Mouse (Mus musculus) CH12.LX (cell line): Measurements from ENCODE around the gene Polr1c. TPM values are rescaled to one million over a fixed set of nuclear protein-coding genes. Genes with fewer than 3 reads are reported as not detected.

Experiments used
- DNase-seq: peaks from one replicate; pipeline ENCODE4 v3.0.0-alpha.2; 2013; ENCODE audit errors: extremely low read depth
- H3K27ac ChIP-seq: 2 replicates; pipeline ENCODE4 v1.5.1; 2012; ENCODE audit warnings: low read depth, mild to moderate bottlenecking, control low read depth, moderate library complexity; ENCODE audit not compliant: insufficient read depth
- H3K27me3 ChIP-seq: replicated peaks from 2 replicates; pipeline ENCODE3; 2012; ENCODE audit warnings: inconsistent platforms
- H3K36me3 ChIP-seq, 2 experiments: replicated peaks in 1 of 2; 2 replicates each; pipeline versions ENCODE3 to v1.6.1; 2012; ENCODE audit warnings: inconsistent platforms in 1 of 2, low read length in 1 of 2, mild to moderate bottlenecking in 1 of 2, mixed read lengths in 1 of 2, moderate library complexity in 1 of 2; ENCODE audit not compliant: control insufficient read depth in 1 of 2, insufficient read depth in 1 of 2
- H3K4me1 ChIP-seq, 2 experiments: 2 replicates each; pipeline ENCODE4 v1.6.1; 2012; ENCODE audit warnings: inconsistent platforms in 1 of 2, moderate library complexity in 1 of 2; ENCODE audit not compliant: insufficient read depth in 2 of 2, control insufficient read depth in 1 of 2
- H3K4me2 ChIP-seq: 2 replicates; pipeline ENCODE4 v1.6.1; 2012; ENCODE audit warnings: low read depth, mild to moderate bottlenecking, control low read depth; ENCODE audit not compliant: poor library complexity, insufficient read depth, severe bottlenecking
- H3K4me3 ChIP-seq, 3 experiments: fragments of 150-350 bp in 1 of 3; sonication (generic) in 1 of 3; replicated peaks in 1 of 3; 2 replicates each; pipeline versions ENCODE3 to v1.5.1; 2011 to 2012; ENCODE audit warnings: low read depth in 2 of 3, low read length in 2 of 3, mild to moderate bottlenecking in 2 of 3, moderate library complexity in 2 of 3, control low read depth in 1 of 3, improper control_type of control experiment in 1 of 3, inconsistent platforms in 1 of 3, mixed read lengths in 1 of 3; ENCODE audit not compliant: poor library complexity in 1 of 3
- H3K79me2 ChIP-seq: replicated peaks from 2 replicates; pipeline ENCODE4 v1.6.1; 2012; ENCODE audit warnings: mild to moderate bottlenecking, moderate library complexity; ENCODE audit not compliant: control insufficient read depth, poor library complexity, insufficient read depth, severe bottlenecking; ENCODE audit errors: extremely low read depth
- H3K9ac ChIP-seq: 2 replicates; pipeline ENCODE4 v1.6.1; 2012; ENCODE audit warnings: low read depth, mild to moderate bottlenecking, control low read depth, moderate library complexity; ENCODE audit not compliant: insufficient read depth
- H3K9me3 ChIP-seq: replicated peaks from 2 replicates; pipeline ENCODE3; 2012; ENCODE audit warnings: low read length, inconsistent platforms, mixed read lengths
- BHLHE40 ChIP-seq: IDR thresholded peaks from 2 replicates; pipeline ENCODE4 v1.6.1; 2011; ENCODE audit warnings: mild to moderate bottlenecking, low read depth, low read length, improper control_type of control experiment
- CHD1 ChIP-seq: IDR thresholded peaks from 2 replicates; pipeline ENCODE4 v1.6.1; 2012; ENCODE audit warnings: low read depth, low read length, improper control_type of control experiment, inconsistent platforms
- CHD2 ChIP-seq: IDR thresholded peaks from 2 replicates; pipeline ENCODE4 v1.6.1; 2011; ENCODE audit warnings: low read length, improper control_type of control experiment
- CTCF ChIP-seq, 2 experiments: IDR thresholded peaks in 1 of 2; conservative IDR thresholded peaks in 1 of 2; 2 replicates each; pipeline ENCODE4 v1.5.1; 2011 to 2012; ENCODE audit warnings: low read depth in 2 of 2, low read length in 2 of 2, improper control_type of control experiment in 1 of 2, inconsistent platforms in 1 of 2, mild to moderate bottlenecking in 1 of 2, moderate library complexity in 1 of 2
- E2F4 ChIP-seq: IDR thresholded peaks from 2 replicates; pipeline ENCODE4 v1.6.1; 2011; ENCODE audit warnings: low read depth, low read length, improper control_type of control experiment; ENCODE audit not compliant: insufficient replicate concordance
- ETS1 ChIP-seq: conservative IDR thresholded peaks from 2 replicates; pipeline ENCODE4 v1.6.1; 2012; ENCODE audit warnings: low read depth, mild to moderate bottlenecking, inconsistent platforms, low read length, improper control_type of control experiment, moderate library complexity
- GABPA ChIP-seq: IDR thresholded peaks from 2 replicates; pipeline ENCODE4 v1.6.1; 2012; ENCODE audit warnings: low read depth, low read length, improper control_type of control experiment, inconsistent platforms; ENCODE audit not compliant: insufficient replicate concordance
- HCFC1 ChIP-seq: IDR thresholded peaks from 2 replicates; pipeline ENCODE4 v1.6.1; 2012; ENCODE audit warnings: low read depth, mild to moderate bottlenecking, inconsistent platforms, low read length, improper control_type of control experiment
- IRF4 ChIP-seq: IDR thresholded peaks from 2 replicates; pipeline ENCODE4 v1.6.1; 2014; ENCODE audit warnings: low read depth, mild to moderate bottlenecking, inconsistent platforms, low read length, improper control_type of control experiment
- JUN ChIP-seq: IDR thresholded peaks from 2 replicates; pipeline ENCODE4 v1.6.1; 2011; ENCODE audit warnings: low read depth, mild to moderate bottlenecking, low read length, improper control_type of control experiment, moderate library complexity; ENCODE audit not compliant: insufficient read depth
- KAT2A ChIP-seq: IDR thresholded peaks from 2 replicates; pipeline ENCODE4 v1.6.1; 2012; ENCODE audit warnings: low read length, improper control_type of control experiment, inconsistent platforms; ENCODE audit not compliant: insufficient replicate concordance
- MAFK ChIP-seq: IDR thresholded peaks from 2 replicates; pipeline ENCODE4 v1.6.1; 2011; ENCODE audit warnings: low read length, improper control_type of control experiment; ENCODE audit not compliant: insufficient replicate concordance
- MAZ ChIP-seq: IDR thresholded peaks from 2 replicates; pipeline ENCODE4 v1.6.1; 2012; ENCODE audit warnings: low read depth, mild to moderate bottlenecking, inconsistent platforms, low read length, improper control_type of control experiment, moderate library complexity
- MEF2A ChIP-seq: IDR thresholded peaks from 2 replicates; pipeline ENCODE4 v1.6.1; 2014; ENCODE audit warnings: low read depth, mild to moderate bottlenecking, inconsistent platforms, low read length, improper control_type of control experiment, borderline replicate concordance
- MXI1 ChIP-seq: IDR thresholded peaks from 2 replicates; pipeline ENCODE4 v1.6.1; 2011; ENCODE audit warnings: mild to moderate bottlenecking, low read depth, low read length, improper control_type of control experiment
- MYC ChIP-seq: IDR thresholded peaks from 2 replicates; pipeline ENCODE4 v1.6.1; 2011; ENCODE audit warnings: low read depth, mild to moderate bottlenecking, improper control_type of control experiment, low read length
- NELFE ChIP-seq: IDR thresholded peaks from 2 replicates; pipeline ENCODE4 v1.6.1; 2011; ENCODE audit warnings: low read depth, low read length, improper control_type of control experiment
- POLR2A ChIP-seq: IDR thresholded peaks from 2 replicates; pipeline ENCODE4 v1.6.1; 2011; ENCODE audit warnings: low read depth, mild to moderate bottlenecking, improper control_type of control experiment, low read length
- POLR2AphosphoS2 ChIP-seq: IDR thresholded peaks from 2 replicates; pipeline ENCODE4 v1.6.1; 2011; ENCODE audit warnings: low read depth, low read length, improper control_type of control experiment
- RAD21 ChIP-seq: IDR thresholded peaks from 2 replicates; pipeline ENCODE4 v1.6.1; 2011; ENCODE audit warnings: low read depth, mild to moderate bottlenecking, low read length, improper control_type of control experiment, moderate library complexity
- RCOR1 ChIP-seq: conservative IDR thresholded peaks from 2 replicates; pipeline ENCODE4 v1.6.1; 2012; ENCODE audit warnings: low read depth, mild to moderate bottlenecking, inconsistent platforms, low read length, improper control_type of control experiment
- SMC3 ChIP-seq: IDR thresholded peaks from 2 replicates; pipeline ENCODE4 v1.6.1; 2011; ENCODE audit warnings: low read depth, low read length, improper control_type of control experiment
- TBP ChIP-seq: conservative IDR thresholded peaks from 2 replicates; pipeline ENCODE4 v1.6.1; 2011; ENCODE audit warnings: low read depth, low read length, improper control_type of control experiment
- TCF12 ChIP-seq: IDR thresholded peaks from 2 replicates; pipeline ENCODE4 v1.6.1; 2014; ENCODE audit warnings: low read depth, mild to moderate bottlenecking, inconsistent platforms, low read length, improper control_type of control experiment
- UBTF ChIP-seq: IDR thresholded peaks from 2 replicates; pipeline ENCODE4 v1.6.1; 2012; ENCODE audit warnings: low read depth, mild to moderate bottlenecking, inconsistent platforms, low read length, improper control_type of control experiment, moderate library complexity
- ZC3H11A ChIP-seq: IDR thresholded peaks from 2 replicates; pipeline ENCODE4 v1.6.1; 2012; ENCODE audit warnings: low read depth, mild to moderate bottlenecking, inconsistent platforms, low read length, improper control_type of control experiment
- ZKSCAN1 ChIP-seq: IDR thresholded peaks from 2 replicates; pipeline ENCODE4 v1.6.1; 2012; ENCODE audit warnings: low read depth, inconsistent platforms, low read length, improper control_type of control experiment, borderline replicate concordance
- ZNF384 ChIP-seq: IDR thresholded peaks from 2 replicates; pipeline ENCODE4 v1.6.1; 2012; ENCODE audit warnings: low read depth, low read length, improper control_type of control experiment, inconsistent platforms
- dilution Hi-C: fragments of 300-500 bp; cut with MboI; formaldehyde crosslinking; loops from 2 replicates; pipeline ENCODE4 v1.14.3; 2020; ENCODE audit warnings: low sequenced_read_pairs; ENCODE audit not compliant: extremely low pct_unique_long_range_greater_than_20kb, extremely low pct_ligation_motif_present
- in situ Hi-C: fragments of 300-500 bp; cut with MboI; formaldehyde crosslinking; loops from 3 replicates; pipeline ENCODE4 v1.14.3; 2019; ENCODE audit warnings: low sequenced_read_pairs, low pct_ligation_motif_present, low pct_unique_long_range_greater_than_20kb, mixed read lengths
- polyA plus RNA-seq: library from polyadenylated mRNA; unstranded; fragments of >175 nt; gene quantifications from 2 replicates; pipeline ENCODE4 v1.2.1, GENCODE M21; 2012; ENCODE audit warnings: low read depth; ENCODE audit not compliant: insufficient read length
- total RNA-seq, 2 experiments: library from RNA; depleted of rRNA; stranded (reverse); fragments of 300-350 nt in 1 of 2; fragments of >200 nt in 1 of 2; gene quantifications; 2 replicates each; pipeline ENCODE4 v1.2.3; 2012 to 2014

The Polr1c gene
- total and polyA plus RNA-seq, 3 experiments, result 356 to 433 (median 367) TPM

DNA sequence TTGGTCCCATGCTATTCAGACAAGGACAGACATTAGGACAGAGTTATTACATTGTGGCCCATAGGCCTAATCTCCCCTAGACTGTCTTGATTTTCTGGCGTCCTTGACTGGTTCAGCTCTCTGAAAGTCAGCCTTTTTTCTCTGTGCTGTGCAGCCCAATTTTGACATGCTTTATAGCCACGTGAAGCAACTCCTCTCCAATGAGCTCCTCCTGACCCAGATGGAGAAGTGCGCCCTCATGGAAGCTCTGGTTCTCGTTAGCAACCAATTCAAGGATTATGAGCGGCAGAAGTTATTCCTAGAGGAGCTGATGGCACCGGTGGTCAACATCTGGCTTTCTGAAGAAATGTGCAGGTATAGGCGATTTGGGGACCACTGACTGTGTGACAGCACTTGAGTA is 20.3 kb downstream of the Polr1c start:
- in situ Hi-C loops (loop anchor here (25.0 kb wide), 1 partner anchor 760 kb away; no protein-coding TSS in a partner anchor), dilution Hi-C loops (no loop called here)
- H3K27me3 ChIP-seq, result no peaks in the 10 kb centered on the region
- H3K79me2 ChIP-seq, result peaks cover 6% of the 10 kb centered on the region; the same call in 1 of the 2 replicates
- H3K36me3 ChIP-seq, result peaks cover 88 to 92% of the 10 kb centered on the region in 2 experiments
- no peak overlapping the region for H3K4me3 ChIP-seq
- H3K4me2 ChIP-seq, result no peak overlapping the region
- no peak for DNase-seq
- no peaks in the 10 kb centered on the region for H3K9me3 ChIP-seq
- H3K9ac ChIP-seq, result no peak overlapping the region
- no peaks in the 10 kb centered on the region for H3K4me1 ChIP-seq
- no peak for TF ChIP-seq ETS1
- no peak for TF ChIP-seq RCOR1
- no peak for TF ChIP-seq UBTF
- no peak for TF ChIP-seq CHD2
- no peak for TF ChIP-seq MEF2A
- TF ChIP-seq TCF12, result no peak
- TF ChIP-seq SMC3, result no peak
- TF ChIP-seq MAZ, result no peak
- no peak for TF ChIP-seq ZNF384
- TF ChIP-seq MXI1, result no peak
- TF ChIP-seq CHD1, result no peak
- TF ChIP-seq RAD21, result no peak
- no peak for TF ChIP-seq GABPA
- no peak for TF ChIP-seq JUN
- TF ChIP-seq CTCF (conservative IDR thresholded peaks at IDR 0.05 in 1 of 2, IDR thresholded peaks at IDR 0.05 in 1 of 2; ENCODE audit: low read depth in 2 of 2, low read length in 2 of 2), result no peak
- TF ChIP-seq POLR2AphosphoS2, result no peak
- TF ChIP-seq ZKSCAN1, result no peak
- TF ChIP-seq POLR2A, result no peak
- no peak for TF ChIP-seq E2F4
- no peak for TF ChIP-seq ZC3H11A
- no peak overlapping the region for H3K27ac ChIP-seq

GRCm38 (mm10) chr17:46221601-46222000 is 26.3 kb downstream of the Polr1c start:
- peaks cover 3% of the 10 kb centered on the region; the same call in 1 of the 2 replicates for H3K79me2 ChIP-seq
- H3K36me3 ChIP-seq, result peaks cover 85 to 98% of the 10 kb centered on the region in 2 experiments
- dilution Hi-C loops, result no loop called here
- DNase-seq, result no peak
- TF ChIP-seq MXI1 (no peak), RCOR1 (no peak), ZKSCAN1 (no peak), CHD2 (no peak), UBTF (no peak), NELFE (no peak), KAT2A (no peak), GABPA (no peak), BHLHE40 (no peak), SMC3 (no peak), MAFK (no peak), MAZ (no peak), POLR2AphosphoS2 (no peak), MYC (no peak), IRF4 (no peak), TBP (no peak), HCFC1 (no peak), ETS1 (no peak), CTCF (conservative IDR thresholded peaks at IDR 0.05 in 1 of 2, IDR thresholded peaks at IDR 0.05 in 1 of 2; ENCODE audit: low read depth in 2 of 2, low read length in 2 of 2) (no peak)
- H3K27me3 ChIP-seq, result no peaks in the 10 kb centered on the region
- no peaks in the 10 kb centered on the region for H3K9me3 ChIP-seq
- H3K9ac ChIP-seq, result no peak overlapping the region
- in situ Hi-C loops, result no loop called here
- no peak overlapping the region for H3K4me2 ChIP-seq
- no peak overlapping the region for H3K4me3 ChIP-seq
- H3K4me1 ChIP-seq, result no peaks in the 10 kb centered on the region
- H3K27ac ChIP-seq, result no peak overlapping the region
